Mouse (Mus musculus): ENCODE results near the gene Mecp2. TPM values are rescaled to one million over a fixed set of nuclear protein-coding genes. Genes with fewer than 3 reads are reported as not detected.
"Not testable (repeated sequence)": the region's sequence is repeated elsewhere in the genome, so short reads cannot be mapped to it uniquely, and the experiment has no call there.

Gene Mecp2
- 10 to 100 TPM; 75.0 to 77.6 TPM for total RNA-seq (2021)
- long read RNA-seq, experiment 1, full-length matches to known transcripts, result 1 of 11 reads
- long read RNA-seq, experiment 1, partial matches to known transcripts, result 0 of 11 reads
- long read RNA-seq, experiment 1, other reads (novel, unspliced or antisense), result 10 of 11 reads
- long read RNA-seq, experiment 2, full-length matches to known transcripts, result 1 of 13 reads
- long read RNA-seq, experiment 2, partial matches to known transcripts, result 1 of 13 reads
- long read RNA-seq, experiment 2, other reads (novel, unspliced or antisense), result 11 of 13 reads

GRCm38 (mm10) chrX:74135263-74135662 is at the start of gene Mecp2:
Gene Mecp2, minus strand, starts transcription at chrX:74135363.
- not testable (repeated sequence) for DNase-seq (ENCODE audit: low spot score in 2 of 2)

- no peak for DNase-seq (ENCODE audit: low spot score in 2 of 2)
Observed at GRCm38 (mm10) chrX:74176959-74177358, 41.8 kb upstream of the Mecp2 start, which contains the start of gene Tktl1. Gene Tktl1, plus strand, starts transcription at chrX:74177259.

- no peak for DNase-seq (ENCODE audit: low spot score in 2 of 2)
Observed at GRCm38 (mm10) chrX:74167738-74168137, 32.6 kb upstream of the Mecp2 start, which contains the start of gene Tex28. Gene Tex28, minus strand, starts transcription at chrX:74167838.

GRCm38 (mm10) chrX:74127164-74127563 is 8.0 kb downstream of the Mecp2 start, which contains the start of gene Opn1mw:
Gene Opn1mw, plus strand, starts transcription at chrX:74127464.
- DNase-seq (ENCODE audit: low spot score in 2 of 2), result no peak

DNA sequence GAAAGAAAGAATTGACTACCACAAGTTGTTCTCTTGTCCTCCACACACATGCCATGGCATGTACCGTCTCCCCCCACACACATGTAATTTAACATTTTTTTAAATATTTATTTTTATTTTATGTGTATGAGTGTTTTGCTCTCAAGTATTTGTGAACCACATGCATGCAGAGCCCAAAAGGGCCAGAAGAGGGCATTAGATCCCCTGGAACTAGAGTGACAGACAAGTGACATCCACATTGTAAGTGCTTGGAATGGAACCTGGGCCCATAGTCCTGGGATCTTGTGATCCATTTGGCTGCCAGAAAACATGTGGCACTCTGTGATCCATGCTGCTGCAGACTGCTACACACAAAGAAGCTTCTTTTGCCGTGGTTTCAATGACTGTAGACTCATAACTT is 10.2 kb downstream of the Mecp2 start:
- DNase-seq (ENCODE audit: low spot score in 2 of 2), result no peak

- peak; percentile 15 to 36 for DNase-seq (ENCODE audit: low spot score in 2 of 2)
Observed at GRCm38 (mm10) chrX:74115511-74115910, 19.7 kb downstream of the Mecp2 start.

GRCm38 (mm10) chrX:74114036-74114435 is 21.1 kb downstream of the Mecp2 start:
- DNase-seq (ENCODE audit: low spot score in 2 of 2), result no peak

GRCm38 (mm10) chrX:74108747-74109146 is 26.4 kb downstream of the Mecp2 start:
- no peak for DNase-seq (ENCODE audit: low spot score in 2 of 2)

DNA sequence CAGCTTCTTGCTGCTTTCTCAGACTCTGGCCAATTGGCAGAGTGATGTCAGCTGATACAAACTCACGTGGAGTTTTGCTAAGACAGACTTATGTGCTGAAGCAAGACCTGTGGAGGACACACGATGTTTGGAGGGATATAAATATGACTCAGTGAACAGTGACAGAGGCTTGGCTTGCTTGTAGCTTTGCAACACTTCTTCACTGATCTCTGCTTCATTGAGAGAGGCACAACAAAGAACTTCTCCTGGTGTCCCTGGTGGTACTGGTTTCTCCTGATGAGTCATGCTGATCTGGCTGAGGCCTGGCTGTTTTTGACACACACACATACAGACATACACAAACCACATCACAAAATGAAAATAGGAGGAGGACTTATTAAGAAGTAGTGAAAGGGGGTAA is 29.2 kb downstream of the Mecp2 start:
- no peak for DNase-seq (ENCODE audit: low spot score in 2 of 2)

DNA sequence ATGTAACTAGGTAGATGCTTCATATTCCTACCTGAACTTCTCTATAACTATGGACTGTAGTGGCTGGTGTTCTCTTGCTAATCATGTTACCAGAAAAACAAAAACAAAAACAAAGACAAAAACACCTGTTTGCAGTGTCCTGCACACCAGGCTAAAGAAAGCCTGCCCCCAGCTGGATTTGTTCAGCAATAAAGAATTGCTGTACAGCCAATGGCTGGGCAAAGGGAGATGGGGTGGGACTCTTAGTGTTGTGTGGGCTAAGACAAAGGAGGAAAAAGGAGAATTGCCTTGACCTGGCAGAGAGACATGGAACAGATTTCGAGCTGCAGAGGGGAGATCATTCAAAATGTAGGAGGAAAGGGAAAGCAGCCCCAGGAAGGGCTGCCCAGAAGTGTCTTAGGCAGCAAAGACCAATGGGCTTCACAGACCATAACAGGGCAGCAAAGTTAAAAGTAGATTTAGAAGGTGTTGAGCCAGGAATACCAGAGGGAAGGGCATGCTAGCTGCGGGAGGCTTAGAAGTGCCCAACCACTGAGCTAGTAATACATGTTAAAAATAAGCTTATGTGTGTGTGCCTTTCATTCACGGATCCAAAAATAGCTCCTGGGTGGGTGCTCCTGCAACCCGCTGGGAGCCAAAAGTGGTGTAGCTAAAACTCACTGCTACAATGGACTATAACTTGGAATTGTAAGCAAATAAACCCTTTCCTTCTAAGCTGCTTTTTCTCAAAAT is 31.5 kb downstream of the Mecp2 start:
- DNase-seq (ENCODE audit: low spot score in 2 of 2), result no peak

- no peak for DNase-seq (ENCODE audit: low spot score in 2 of 2)
Observed at GRCm38 (mm10) chrX:74095130-74095529, 40.0 kb downstream of the Mecp2 start.

DNA sequence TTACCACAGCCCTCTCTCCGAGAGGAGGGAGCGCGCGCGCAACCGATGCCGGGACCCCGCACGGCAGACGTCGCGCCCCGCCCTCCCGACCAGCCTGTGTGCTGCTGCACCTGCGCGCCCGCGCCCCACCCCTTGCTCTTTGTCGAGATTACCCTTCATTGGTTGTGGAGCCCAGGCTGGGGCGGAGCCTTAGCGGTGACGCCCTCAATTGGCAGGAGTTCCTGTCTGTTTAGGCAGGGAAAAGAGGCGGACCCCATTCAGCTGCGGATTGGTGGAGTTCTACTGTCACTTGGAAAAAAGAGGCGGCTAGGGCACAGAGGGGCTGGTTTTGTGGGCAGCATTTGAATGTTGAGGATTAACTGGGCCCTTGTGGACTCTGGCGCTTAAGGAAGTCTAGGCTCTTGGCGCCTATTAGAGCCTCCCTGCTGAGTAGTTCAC is 49.5 kb downstream of the Mecp2 start:
- peak; percentile 93 to 99 for DNase-seq (ENCODE audit: low spot score in 2 of 2)

GRCm38 (mm10) chrX:74084946-74085498 is 50.1 kb downstream of the Mecp2 start:
- peak; percentile 72 to 77 for DNase-seq (ENCODE audit: low spot score in 2 of 2)

- peak in 1 of 2 experiments; percentile 5 for DNase-seq (ENCODE audit: low spot score in 2 of 2)
Observed at GRCm38 (mm10) chrX:74084276-74084837, 50.8 kb downstream of the Mecp2 start.

GRCm38 (mm10) chrX:74070794-74071193 is 64.4 kb downstream of the Mecp2 start:
- no peak for DNase-seq (ENCODE audit: low spot score in 2 of 2)

DNA sequence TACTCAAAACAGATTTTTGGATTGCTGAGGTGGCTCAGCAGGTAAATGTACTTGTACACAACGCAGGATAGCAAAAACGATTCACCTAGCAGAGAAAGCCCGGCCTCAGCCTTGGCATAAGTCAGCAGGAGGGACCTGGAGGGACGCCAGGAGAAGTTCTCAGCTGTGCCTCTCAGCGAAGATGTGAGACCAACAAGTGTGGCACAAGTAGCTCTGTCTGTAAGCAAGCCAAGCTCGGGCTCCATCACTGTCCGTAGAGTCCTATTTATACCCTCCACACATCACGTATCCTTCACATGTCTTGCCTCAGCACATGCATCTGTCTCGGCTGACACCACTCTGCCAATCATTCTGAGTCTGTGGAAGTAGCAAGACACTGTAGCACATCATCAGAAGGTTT is 67.3 kb downstream of the Mecp2 start:
- no peak for DNase-seq (ENCODE audit: low spot score in 2 of 2)

DNA sequence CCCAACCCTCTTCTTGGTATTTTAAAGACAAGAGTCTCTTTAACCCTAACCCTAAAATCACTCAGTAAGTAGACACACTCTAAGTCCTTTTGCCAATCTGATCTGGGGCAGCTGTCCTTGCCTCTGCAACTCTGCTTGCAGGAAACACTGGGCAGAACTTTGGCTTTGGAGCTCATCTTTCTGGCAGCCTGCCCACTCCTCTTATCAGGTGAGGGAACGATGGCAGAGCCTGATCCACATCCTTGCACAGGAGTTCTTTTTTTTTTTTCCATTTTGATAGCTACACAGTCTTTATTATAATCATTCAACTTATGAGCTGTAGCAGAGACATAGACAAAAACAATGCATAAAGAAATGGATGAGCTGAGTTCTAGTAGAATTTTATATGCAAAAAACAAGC is 90.1 kb downstream of the Mecp2 start:
- no peak for DNase-seq (ENCODE audit: low spot score in 2 of 2)

DNA sequence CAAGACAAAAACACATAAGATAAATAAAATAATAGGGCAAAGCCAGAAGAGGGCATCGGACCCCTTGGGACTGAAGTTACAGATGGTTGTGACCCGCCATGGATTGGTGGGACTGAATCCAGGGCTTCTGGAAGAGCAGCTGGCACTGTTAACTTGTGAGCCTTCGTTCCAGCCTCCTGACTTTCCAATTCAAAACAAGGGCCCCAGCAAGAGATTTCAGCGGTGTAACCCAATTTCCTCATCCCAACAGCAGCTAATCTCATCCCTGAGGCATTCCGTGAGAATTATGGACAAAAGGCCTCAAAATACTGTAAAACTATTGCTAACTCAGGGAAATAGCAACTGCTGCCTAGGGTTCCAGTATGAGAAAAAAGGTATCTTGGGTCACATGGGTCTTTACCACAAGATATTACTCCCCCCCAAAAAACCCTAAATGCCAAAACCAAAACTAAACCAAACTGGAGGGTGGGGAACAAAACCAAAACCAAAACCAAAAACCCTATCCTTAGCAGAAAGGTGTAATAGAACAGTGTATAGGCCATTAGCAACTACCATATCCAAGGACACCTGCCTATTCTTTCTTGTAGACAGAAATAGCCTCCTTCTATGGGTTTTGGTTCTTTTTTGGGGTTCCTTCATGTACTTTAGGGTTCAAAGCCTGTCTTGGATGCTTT is 97.3 kb downstream of the Mecp2 start:
- no peak for DNase-seq (ENCODE audit: low spot score in 2 of 2)

- DNase-seq (ENCODE audit: low spot score in 2 of 2), result no peak
Observed at GRCm38 (mm10) chrX:74030000-74030399, 105.2 kb downstream of the Mecp2 start.

DNA sequence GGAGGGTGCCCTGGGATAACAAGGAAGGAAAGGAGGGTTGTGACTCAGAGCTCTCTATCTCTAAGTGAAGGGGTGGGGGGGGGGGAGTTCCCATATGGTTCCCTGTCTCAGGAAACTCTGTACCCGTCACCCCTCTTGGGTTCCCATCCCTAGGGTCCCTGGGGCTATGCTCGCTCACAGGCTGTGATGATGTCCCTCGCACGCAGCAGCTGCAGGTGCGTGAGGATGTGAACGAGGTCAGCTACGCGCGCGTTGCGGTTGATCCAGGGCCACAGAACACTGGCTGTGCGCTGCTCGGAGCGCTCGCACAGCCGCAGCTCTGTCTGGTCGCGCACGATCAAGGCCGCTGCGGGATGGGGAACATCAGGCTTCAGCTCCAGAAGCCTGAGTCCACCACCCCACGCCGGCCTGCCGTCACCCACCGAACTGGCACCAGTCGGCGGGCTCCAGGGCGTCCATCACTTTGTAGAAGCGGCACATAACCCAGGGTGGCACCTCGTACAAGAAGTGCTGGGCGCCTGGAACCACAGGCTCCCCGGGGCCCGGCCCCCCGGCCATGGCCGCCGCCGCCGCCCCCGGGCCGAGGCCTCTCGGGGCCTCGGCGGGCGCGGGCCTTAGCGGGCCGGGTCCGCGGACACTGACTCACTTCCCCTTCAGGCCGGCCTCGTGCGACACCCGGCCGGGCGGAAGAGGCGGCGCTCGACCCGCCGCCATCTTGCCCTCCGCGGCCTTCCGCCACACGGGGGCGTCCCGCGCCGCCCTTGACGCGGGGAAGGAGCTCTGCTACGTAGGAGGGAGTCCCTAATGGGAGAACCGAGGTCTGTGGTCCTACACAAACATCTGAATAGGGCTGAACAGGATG is 111.7 kb downstream of the Mecp2 start, which contains the start of gene Irak1:
Gene Irak1 (minus strand): TSS at position 731 of the 862 bp plus-strand sequence.
- peak; percentile 69 for DNase-seq (ENCODE audit: low spot score in 2 of 2)
